Mouse (Mus musculus): ENCODE measurements around the gene Plxnd1. TPM values are rescaled to one million over a fixed set of nuclear protein-coding genes. Genes with fewer than 3 reads are reported as not detected.
A peak's percentile ranks its signal among the peaks of the same experiment; 100 is the strongest.

Gene Plxnd1
- polyA plus RNA-seq, 1 experiment = 66.1 TPM

DNA sequence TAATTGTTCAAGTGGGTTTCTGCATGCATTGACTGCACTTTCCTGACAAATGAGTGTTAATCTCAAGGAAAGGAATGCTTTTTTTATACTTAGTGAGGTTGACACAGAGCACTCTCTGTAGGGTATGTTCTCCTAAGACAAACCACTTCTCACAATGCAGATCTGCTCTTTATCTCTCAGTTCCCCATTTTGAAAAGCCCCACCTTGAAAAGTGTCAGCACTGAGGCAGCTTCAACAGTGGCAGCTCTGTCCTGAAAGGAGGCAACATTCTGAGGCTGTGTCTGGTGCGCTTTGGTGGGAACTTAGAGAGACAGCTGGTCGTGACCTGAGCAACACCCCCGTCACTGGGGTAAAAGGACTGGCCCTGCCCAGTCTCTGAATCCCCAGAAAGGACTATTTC is 85.8 kb downstream of the Plxnd1 start:
- Histone ChIP-seq H3K4me3 (ENCODE audit: extremely low read depth, insufficient read depth, insufficient read length) (no peak overlapping the region), H3K36me3 (ENCODE audit: control insufficient read depth, insufficient read depth, low read length) (no peaks in the 10 kb centered on the region), H3K4me1 (ENCODE audit: control insufficient read depth, insufficient read depth, insufficient read length) (peaks cover 26% of the 10 kb centered on the region; the same call in 1 of the 2 replicates), H3K27ac (ENCODE audit: insufficient read depth, low read length) (peak overlapping the region; percentile 47), H3K27me3 (ENCODE audit: control insufficient read depth, insufficient read depth, low read length) (no peaks in the 10 kb centered on the region)
- 22% methylated on average over 3 of the region's 3 CpGs for WGBS
- peak; percentile 34 to 39 for DNase-seq (ENCODE audit: low read depth in 1 of 2, low spot score in 2 of 2)
- TF ChIP-seq CTCF (IDR thresholded peaks at IDR 0.05; ENCODE audit: extremely low read depth, insufficient read depth, insufficient read length, insufficient replicate concordance) (no peak), POLR2A (IDR thresholded peaks at IDR 0.05; ENCODE audit: low read depth, low read length) (no peak)

DNA sequence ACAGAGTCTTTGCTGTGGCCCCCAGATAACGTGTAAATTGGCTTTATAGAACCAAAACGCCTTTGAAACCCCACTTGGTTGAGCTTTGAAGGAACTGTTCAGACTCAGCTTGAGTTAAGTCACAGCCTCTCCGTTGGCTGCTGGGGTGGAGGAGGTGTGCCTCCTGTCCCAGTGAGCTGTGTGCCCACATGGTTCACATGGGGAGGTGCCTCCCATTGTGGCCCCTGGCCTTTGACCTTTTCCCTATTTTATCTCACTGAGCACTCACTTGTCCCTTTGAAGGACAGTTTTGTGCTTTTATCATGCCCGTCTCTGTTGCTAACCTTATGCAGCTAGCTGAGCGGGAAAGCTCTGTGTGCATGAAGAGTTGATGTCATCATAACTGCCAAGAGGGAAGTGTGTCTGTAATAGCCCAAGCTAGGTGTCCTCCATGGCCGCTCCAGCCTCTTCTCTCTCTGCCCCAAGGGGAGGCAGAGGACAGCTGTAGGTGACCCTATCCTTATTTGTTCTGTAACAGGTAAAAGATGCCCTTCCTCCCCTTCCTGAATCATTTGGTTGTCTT is 86.3 kb downstream of the Plxnd1 start:
- 62% methylated on average over 6 of the region's 6 CpGs for WGBS
- no peaks in the 10 kb centered on the region for H3K36me3 ChIP-seq (ENCODE audit: control insufficient read depth, insufficient read depth, low read length)
- H3K27ac ChIP-seq (ENCODE audit: insufficient read depth, low read length) = peak overlapping the region; percentile 60
- no peaks in the 10 kb centered on the region for H3K27me3 ChIP-seq (ENCODE audit: control insufficient read depth, insufficient read depth, low read length)
- peaks cover 26% of the 10 kb centered on the region; the same call in 1 of the 2 replicates for H3K4me1 ChIP-seq (ENCODE audit: control insufficient read depth, insufficient read depth, insufficient read length)
- no peak overlapping the region for H3K4me3 ChIP-seq (ENCODE audit: extremely low read depth, insufficient read depth, insufficient read length)
- DNase-seq (ENCODE audit: low read depth in 1 of 2, low spot score in 2 of 2) = no peak
- no peak for TF ChIP-seq POLR2A (IDR thresholded peaks at IDR 0.05; ENCODE audit: low read depth, low read length)
- TF ChIP-seq CTCF (IDR thresholded peaks at IDR 0.05; ENCODE audit: extremely low read depth, insufficient read depth, insufficient read length, insufficient replicate concordance) = no peak

DNA sequence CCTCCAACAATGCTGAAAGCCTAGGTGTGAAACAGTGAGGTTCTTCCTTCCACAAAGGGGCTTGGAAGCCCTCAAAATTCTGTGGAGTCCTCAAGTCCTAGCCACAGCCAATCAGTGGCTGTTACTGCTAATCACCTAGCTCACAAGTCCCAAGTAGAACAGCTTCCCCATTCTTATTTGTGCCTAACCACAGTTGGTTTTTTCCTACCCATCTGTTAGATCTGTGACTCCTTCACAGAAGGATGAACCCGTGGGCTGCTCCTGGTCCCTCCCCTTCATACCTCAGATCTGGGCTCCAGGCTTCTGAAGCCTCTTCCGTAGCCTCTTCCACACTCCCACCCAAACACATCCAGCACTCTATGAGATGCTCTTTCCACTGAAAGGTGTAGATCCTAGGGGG is 87.9 kb downstream of the Plxnd1 start:
- Histone ChIP-seq H3K27me3 (ENCODE audit: control insufficient read depth, insufficient read depth, low read length) (no peaks in the 10 kb centered on the region), H3K27ac (ENCODE audit: insufficient read depth, low read length) (0 out of 2 replicates have a peak overlapping the region, but pooled peaks have one; percentile 28), H3K4me1 (ENCODE audit: control insufficient read depth, insufficient read depth, insufficient read length) (peaks cover 26% of the 10 kb centered on the region; the same call in 1 of the 2 replicates), H3K36me3 (ENCODE audit: control insufficient read depth, insufficient read depth, low read length) (no peaks in the 10 kb centered on the region), H3K4me3 (ENCODE audit: extremely low read depth, insufficient read depth, insufficient read length) (no peak overlapping the region)
- WGBS = 24% methylated on average over 2 of the region's 2 CpGs
- TF ChIP-seq CTCF (IDR thresholded peaks at IDR 0.05; ENCODE audit: extremely low read depth, insufficient read depth, insufficient read length, insufficient replicate concordance) = no peak
- TF ChIP-seq POLR2A (IDR thresholded peaks at IDR 0.05; ENCODE audit: low read depth, low read length) = no peak
- no peak for DNase-seq (ENCODE audit: low read depth in 1 of 2, low spot score in 2 of 2)

DNA sequence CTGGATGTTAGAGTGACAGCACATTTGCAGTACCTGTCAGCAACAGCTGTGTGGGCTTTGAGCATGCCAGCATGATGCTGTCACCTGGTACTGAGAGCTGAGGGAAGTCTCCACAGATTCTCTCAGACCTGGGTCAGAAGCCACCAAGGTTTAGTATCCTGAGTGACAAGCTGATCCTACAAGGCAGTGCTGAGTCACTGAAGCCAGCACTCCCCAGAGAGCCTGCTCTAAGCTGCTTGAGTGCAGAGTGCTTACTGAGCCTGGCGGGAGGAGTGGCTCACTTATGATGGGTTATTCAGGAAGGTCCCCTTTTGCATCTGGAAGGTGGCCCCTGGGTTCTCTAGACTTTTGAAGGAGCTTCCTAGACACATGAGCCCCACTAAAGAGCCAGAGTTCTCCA is 88.3 kb downstream of the Plxnd1 start:
- TF ChIP-seq POLR2A (IDR thresholded peaks at IDR 0.05; ENCODE audit: low read depth, low read length) (no peak), CTCF (IDR thresholded peaks at IDR 0.05; ENCODE audit: extremely low read depth, insufficient read depth, insufficient read length, insufficient replicate concordance) (no peak)
- 43% methylated on average over 1 of the region's 1 CpGs for WGBS
- Histone ChIP-seq H3K27ac (ENCODE audit: insufficient read depth, low read length) (no peak overlapping the region), H3K4me3 (ENCODE audit: extremely low read depth, insufficient read depth, insufficient read length) (no peak overlapping the region), H3K27me3 (ENCODE audit: control insufficient read depth, insufficient read depth, low read length) (no peaks in the 10 kb centered on the region), H3K4me1 (ENCODE audit: control insufficient read depth, insufficient read depth, insufficient read length) (peaks cover 26% of the 10 kb centered on the region; the same call in 1 of the 2 replicates), H3K36me3 (ENCODE audit: control insufficient read depth, insufficient read depth, low read length) (no peaks in the 10 kb centered on the region)
- no peak for DNase-seq (ENCODE audit: low read depth in 1 of 2, low spot score in 2 of 2)

DNA sequence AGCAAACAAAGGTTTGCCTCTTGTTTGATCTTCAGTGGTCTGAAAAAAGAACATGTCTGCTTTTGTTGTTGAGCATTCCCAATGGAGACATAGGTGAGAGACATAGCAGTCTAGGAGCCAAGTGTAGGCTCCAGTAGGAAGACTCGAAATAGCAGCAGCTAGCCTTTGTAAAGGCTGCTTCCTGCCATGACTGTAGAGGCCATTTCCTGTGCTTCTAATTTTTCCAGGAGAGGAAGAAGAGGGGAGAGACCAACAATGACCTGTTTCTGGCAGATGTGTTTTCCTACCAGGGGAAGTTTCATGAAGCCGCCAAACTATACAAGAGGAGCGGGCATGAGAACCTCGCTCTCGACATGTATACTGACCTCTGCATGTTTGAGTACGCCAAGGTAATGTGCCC is 89.2 kb downstream of the Plxnd1 start:
- Histone ChIP-seq H3K4me1 (ENCODE audit: control insufficient read depth, insufficient read depth, insufficient read length) (peaks cover 22% of the 10 kb centered on the region; the same call in 1 of the 2 replicates), H3K4me3 (ENCODE audit: extremely low read depth, insufficient read depth, insufficient read length) (no peak overlapping the region), H3K36me3 (ENCODE audit: control insufficient read depth, insufficient read depth, low read length) (no peaks in the 10 kb centered on the region), H3K27me3 (ENCODE audit: control insufficient read depth, insufficient read depth, low read length) (no peaks in the 10 kb centered on the region), H3K27ac (ENCODE audit: insufficient read depth, low read length) (no peak overlapping the region)
- 88% methylated on average over 6 of the region's 6 CpGs for WGBS
- DNase-seq (ENCODE audit: low read depth in 1 of 2, low spot score in 2 of 2) = no peak
- TF ChIP-seq POLR2A (IDR thresholded peaks at IDR 0.05; ENCODE audit: low read depth, low read length) (no peak), CTCF (IDR thresholded peaks at IDR 0.05; ENCODE audit: extremely low read depth, insufficient read depth, insufficient read length, insufficient replicate concordance) (no peak)

Other genes with a start within 250 kb of the Plxnd1 start
- 10.2 and 10.4 TPM in 2 replicates for gene Tmem40, start 232.6 kb downstream of the Plxnd1 start, polyA plus RNA-seq (2012; rRNA removed)
- 3.4 and 4.8 TPM in 2 replicates for gene Cand2, start 220.5 kb downstream of the Plxnd1 start, polyA plus RNA-seq (2012; rRNA removed)
- gene Rpl32, start 186.3 kb downstream of the Plxnd1 start, polyA plus RNA-seq (2012; rRNA removed) = 463 and 551 TPM in 2 replicates
- gene Efcab12, start 156.6 kb downstream of the Plxnd1 start, polyA plus RNA-seq (2012; rRNA removed) = 0.06 and 0.15 TPM in 2 replicates
- gene Mbd4, start 141.6 kb downstream of the Plxnd1 start, polyA plus RNA-seq (2012; rRNA removed) = 3.2 and 3.5 TPM in 2 replicates
- gene Ift122, start 141.5 kb downstream of the Plxnd1 start, polyA plus RNA-seq (2012; rRNA removed) = 4.5 and 4.6 TPM in 2 replicates
- gene Rho, start 63.3 kb downstream of the Plxnd1 start, polyA plus RNA-seq (2012; rRNA removed) = 0.16 and 0.37 TPM in 2 replicates
- not detected in 2 replicates for gene H1foo, start 50.1 kb downstream of the Plxnd1 start, polyA plus RNA-seq (2012; rRNA removed)
- gene Tmcc1, start 198.5 kb upstream of the Plxnd1 start, polyA plus RNA-seq (2012; rRNA removed) = 7.6 TPM in 2 replicates
- 46.6 and 56.3 TPM in 2 replicates for gene Washc2, start 213.0 kb upstream of the Plxnd1 start, polyA plus RNA-seq (2012; rRNA removed)